24 mouse cellular contexts compared by ENCODE assay signal in the genomic region with DNA sequence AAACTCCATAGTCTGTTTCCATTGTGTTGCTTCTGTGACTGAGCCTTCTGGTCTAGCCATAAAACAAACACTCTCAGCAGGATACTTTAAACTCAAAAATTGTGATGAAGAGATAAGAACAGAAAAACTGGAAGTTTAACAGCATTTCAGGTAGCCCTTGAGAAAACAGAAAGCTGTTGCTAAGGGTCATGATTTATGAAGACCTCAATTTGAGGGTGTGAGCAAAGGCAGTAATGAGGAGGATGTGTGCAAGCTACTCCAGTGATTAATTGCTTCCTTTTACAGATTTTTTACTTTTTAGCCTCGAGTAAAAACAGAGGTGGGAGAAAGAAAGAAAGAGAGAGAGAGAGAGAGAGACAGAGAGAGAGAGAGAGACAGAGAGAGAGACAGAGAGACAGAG. TPM values are rescaled to one million over a fixed set of nuclear protein-coding genes. Genes with fewer than 3 reads are reported as not detected.
A peak's percentile ranks its signal among the peaks of the same experiment; 100 is the strongest.
DNase-seq lines count a peak whose midpoint lies in the region; ATAC-seq and TF ChIP-seq lines count a peak whose summit lies in the region.
"Had no signal": no experiment of that assay in that cellular context is flagged by ENCODE, and none has a peak within 500 bp of the region (broad histone marks: within the 10 kb centered on the region; RNA-seq: fewer than 3 reads in every experiment).

No protein-coding gene starts in this region.

- H3K36me3 ChIP-seq in heart, adult 2 months (ENCODE audit: control insufficient read depth, insufficient read depth, low read length): peaks cover 2% of the 10 kb centered on the region; the same call in 1 of the 2 replicates
- H3K36me3 ChIP-seq in kidney, embryonic 16.5 days (ENCODE audit: insufficient read depth, low read length): no peaks in the 10 kb centered on the region
- no peaks in the 10 kb centered on the region for H3K36me3 ChIP-seq in limb, embryonic 12.5 days
- H3K36me3 ChIP-seq: G1E; hindbrain, embryonic 13.5 days; neural tube, embryonic 15.5 days had no signal

- no peak for DNase-seq in heart, adult 2 months
- no peak for DNase-seq in heart, adult 8-10 months (ENCODE audit: low spot score)
- DNase-seq in kidney, postnatal 4 days: no peak
- no peak for DNase-seq in cerebellum, adult 9-11 months
- DNase-seq in adrenal gland, adult (ENCODE audit: inconsistent age in 2 of 2, low spot score in 1 of 2): no peak
- DNase-seq: adrenal gland, postnatal 25 days; cerebellum, adult 18-20 months; gastrocnemius, postnatal 25 days; heart, postnatal 10 days; lung, postnatal 36 days; spleen, adult 18-20 months; thymus, adult 2 months had no signal

- TF ChIP-seq EP300 in heart, adult 2 months (IDR thresholded peaks at IDR 0.05; ENCODE audit: insufficient read depth, low read depth, low read length): no peak

- no peak for TF ChIP-seq CTCF in heart, adult 2 months (IDR thresholded peaks at IDR 0.05)

- ATAC-seq in kidney, embryonic 16.5 days (ENCODE audit: low FRiP score, low TSS enrichment): no peak
- no peak for ATAC-seq in limb, embryonic 12.5 days (ENCODE audit: insufficient number of reproducible peaks, insufficient read depth, low FRiP score, low TSS enrichment, low read depth)
- ATAC-seq: activated CD4-positive, CD25-positive, alpha-beta regulatory T cell, adult 4 months; forebrain, embryonic 13.5 days; intestine, postnatal 0 days; midbrain, embryonic 16.5 days had no signal

- H3K27me3 ChIP-seq in heart, adult 2 months (ENCODE audit: control insufficient read depth, insufficient read depth, low read length): no peaks in the 10 kb centered on the region
- H3K27me3 ChIP-seq in kidney, embryonic 16.5 days (ENCODE audit: insufficient read depth, low read length): no peaks in the 10 kb centered on the region
- no peaks in the 10 kb centered on the region for H3K27me3 ChIP-seq in limb, embryonic 12.5 days
- H3K27me3 ChIP-seq: forebrain, embryonic 13.5 days; hindbrain, embryonic 13.5 days; neural tube, embryonic 15.5 days had no signal

- H3K27ac ChIP-seq in heart, adult 2 months: peak overlapping the region; percentile 88
- H3K27ac ChIP-seq in kidney, embryonic 16.5 days (ENCODE audit: low read length): no peak overlapping the region
- H3K27ac ChIP-seq in brown adipose tissue, adult 24 weeks (replicated peaks; ENCODE audit: low read depth, low read length): peak overlapping the region; percentile 60
- H3K27ac ChIP-seq in limb, embryonic 12.5 days: no peak overlapping the region
- H3K27ac ChIP-seq: forebrain, embryonic 13.5 days; hindbrain, embryonic 13.5 days; neural tube, embryonic 15.5 days had no signal

- H3K4me3 ChIP-seq in heart, adult 2 months: peak overlapping the region; percentile 33
- H3K4me3 ChIP-seq in kidney, embryonic 16.5 days (ENCODE audit: low read length): peak overlapping the region; percentile 32
- H3K4me3 ChIP-seq in brown adipose tissue, adult 24 weeks (ENCODE audit: insufficient read depth, low read depth, low read length): peak overlapping the region; percentile 35
- H3K4me3 ChIP-seq in limb, embryonic 12.5 days (replicated peaks): no peak overlapping the region
- H3K4me3 ChIP-seq: erythroblast, embryonic 14.5 days; forebrain, embryonic 13.5 days; hindbrain, embryonic 13.5 days; neural tube, embryonic 15.5 days had no signal

- intact Hi-C loops in heart, adult 2 months (cut with DNase I): loop anchor here (2.0 kb wide), 1 partner anchor 173 kb away; no protein-coding TSS in a partner anchor

- H3K79me2 ChIP-seq in heart, adult 2 months (replicated peaks; ENCODE audit: control insufficient read depth, insufficient read depth, low read length): no peaks in the 10 kb centered on the region

- 4% methylated on average over 1 of the region's 1 CpGs for WGBS in heart, adult 2 months
- WGBS in kidney, embryonic 16.5 days: 0% methylated on average over 1 of the region's 1 CpGs
- 0% methylated on average over 1 of the region's 1 CpGs for WGBS in limb, embryonic 12.5 days

- no peaks in the 10 kb centered on the region for H3K4me1 ChIP-seq in heart, adult 2 months (ENCODE audit: control insufficient read depth, insufficient read depth, low read length)
- H3K4me1 ChIP-seq in kidney, embryonic 16.5 days (ENCODE audit: insufficient read depth, low read length): peaks cover 11% of the 10 kb centered on the region; the same call in 1 of the 2 replicates
- H3K4me1 ChIP-seq in brown adipose tissue, adult 24 weeks (ENCODE audit: control insufficient read depth, insufficient read depth, insufficient read length, low read length): 0 out of 2 replicates have a peak, but pooled peaks cover 2% of the 10 kb centered on the region
- H3K4me1 ChIP-seq in limb, embryonic 12.5 days (replicated peaks): peaks cover 22% of the 10 kb centered on the region
- H3K4me1 ChIP-seq: neural tube, embryonic 15.5 days had no signal

- H3K9me3 ChIP-seq in kidney, embryonic 16.5 days (ENCODE audit: low read length): no peaks in the 10 kb centered on the region
- no peaks in the 10 kb centered on the region for H3K9me3 ChIP-seq in limb, embryonic 12.5 days
- H3K9me3 ChIP-seq: forebrain, embryonic 13.5 days; hindbrain, embryonic 13.5 days; neural tube, embryonic 15.5 days had no signal

- peak overlapping the region; percentile 34 for H3K9ac ChIP-seq in heart, adult 2 months (ENCODE audit: low read depth, low read length)
- H3K9ac ChIP-seq in kidney, embryonic 16.5 days (replicated peaks; ENCODE audit: low read length): no peak overlapping the region
- no peak overlapping the region for H3K9ac ChIP-seq in limb, embryonic 12.5 days (replicated peaks)
- H3K9ac ChIP-seq: forebrain, embryonic 13.5 days; hindbrain, embryonic 13.5 days; neural tube, embryonic 15.5 days had no signal

- no peak for TF ChIP-seq POLR2A in heart, adult 2 months (IDR thresholded peaks at IDR 0.05; ENCODE audit: insufficient read depth, low read depth, low read length)

- H3K4me2 ChIP-seq in kidney, embryonic 16.5 days (replicated peaks; ENCODE audit: low read depth, low read length): peak overlapping the region; percentile 39
- H3K4me2 ChIP-seq in limb, embryonic 12.5 days: peak overlapping the region; percentile 53; the same call in 1 of the 2 replicates
- H3K4me2 ChIP-seq: forebrain, embryonic 13.5 days; hindbrain, embryonic 13.5 days; liver, embryonic 11.5 days; neural tube, embryonic 15.5 days had no signal

RNA-seq across cellular contexts. Expression of a gene that starts 2.1 kb away (rescaled TPM):
- 10 to 100 TPM in 1 of 2 experiments, 1 to 10 TPM in 1; 6.8 to 13.6 TPM for total RNA-seq in heart, adult 2 months (2021)
- 2.0 and 5.4 TPM in 2 replicates for polyA plus RNA-seq in heart, adult 2 months (2012; rRNA removed)
- total RNA-seq in heart, adult 8-10 months (2022): 10 to 100 TPM; 10.0 to 12.5 (median 11.9) TPM
- 8.3 and 8.6 TPM in 2 replicates for polyA plus RNA-seq in kidney, embryonic 16.5 days (2015; fragmentation: Nextera tagmentation; extraction: Ambion mirVana)
- 1.0 and 4.0 TPM in 2 replicates for polyA plus RNA-seq in brown adipose tissue, adult 24 weeks (2012; ENCODE audit: insufficient read depth, insufficient read length, missing spikeins)
- 2.2 and 3.4 TPM in 2 replicates for polyA plus RNA-seq in limb, embryonic 12.5 days (2016; fragmentation: Nextera tagmentation; extraction: Ambion mirVana)
- polyA plus RNA-seq: erythroblast, embryonic 14.5 days; G1E had no signal

RNA-seq across cellular contexts. Expression of a gene that starts 23.9 kb away (rescaled TPM):
- 1 to 10 TPM in 1 of 2 experiments, under 1 TPM in 1; 0.66 to 1.0 TPM for total RNA-seq in heart, adult 2 months (2021)
- 0.41 and 0.97 TPM in 2 replicates for polyA plus RNA-seq in heart, adult 2 months (2012; rRNA removed)
- 1 to 10 TPM in 2 of 4 experiments, under 1 TPM in 2; 0.25 to 1.4 (median 0.84) TPM for total RNA-seq in heart, adult 8-10 months (2022)
- 12.6 and 13.4 TPM in 2 replicates for polyA plus RNA-seq in kidney, embryonic 16.5 days (2015; fragmentation: Nextera tagmentation; extraction: Ambion mirVana)
- polyA plus RNA-seq in brown adipose tissue, adult 24 weeks (2012; ENCODE audit: insufficient read depth, insufficient read length, missing spikeins): 3.7 and 4.2 TPM in 2 replicates
- 0.44 and 0.51 TPM in 2 replicates for polyA plus RNA-seq in limb, embryonic 12.5 days (2016; fragmentation: Nextera tagmentation; extraction: Ambion mirVana)
- total RNA-seq: adrenal gland, postnatal 25 days; G1E; gastrocnemius, postnatal 25 days had no signal
- polyA plus RNA-seq: activated CD4-positive, CD25-positive, alpha-beta regulatory T cell, adult 4 months; erythroblast, embryonic 14.5 days; G1E had no signal

Comparison
In these comparisons a context has a peak if more than half of its experiments do, and no peak if none do; other contexts are left out.
1. H3K27ac ChIP-seq: peak in heart, adult 2 months (single experiment) and brown adipose tissue, adult 24 weeks (single experiment); none in kidney, embryonic 16.5 days (single experiment) and limb, embryonic 12.5 days (single experiment).